Mouse (Mus musculus) C2C12 (cell line): ENCODE results near the gene Csad.
"Not testable (repeated sequence)": the region's sequence is repeated elsewhere in the genome, so short reads cannot be mapped to it uniquely, and the experiment has no call there.

ENCODE experiments used
- CTCF ChIP-seq: IDR thresholded peaks from one replicate; pipeline ENCODE4 v1.5.1; 2011; ENCODE audit not compliant: control insufficient read depth, insufficient read depth, insufficient read length
- MYOD1 ChIP-seq: IDR thresholded peaks from one replicate; pipeline ENCODE4 v1.6.1; 2011; ENCODE audit warnings: low read depth; ENCODE audit not compliant: control insufficient read depth, insufficient read length
- USF1 ChIP-seq: IDR thresholded peaks from one replicate; pipeline ENCODE4 v1.6.1; 2011; ENCODE audit warnings: low read depth, mild to moderate bottlenecking, control low read depth, moderate library complexity

GRCm38 (mm10) chr15:102155006-102155405 is 49.5 kb downstream of the Csad start:
- not testable (repeated sequence) for TF ChIP-seq CTCF, MYOD1, USF1
